Mouse (Mus musculus): Measurements from ENCODE around the gene Pemt. TPM values are rescaled to one million over a fixed set of nuclear protein-coding genes. Genes with fewer than 3 reads are reported as not detected.

Gene Pemt
- total and polyA plus RNA-seq, 2 experiments from 2014 or later, result 6.9 to 11.9 TPM

DNA sequence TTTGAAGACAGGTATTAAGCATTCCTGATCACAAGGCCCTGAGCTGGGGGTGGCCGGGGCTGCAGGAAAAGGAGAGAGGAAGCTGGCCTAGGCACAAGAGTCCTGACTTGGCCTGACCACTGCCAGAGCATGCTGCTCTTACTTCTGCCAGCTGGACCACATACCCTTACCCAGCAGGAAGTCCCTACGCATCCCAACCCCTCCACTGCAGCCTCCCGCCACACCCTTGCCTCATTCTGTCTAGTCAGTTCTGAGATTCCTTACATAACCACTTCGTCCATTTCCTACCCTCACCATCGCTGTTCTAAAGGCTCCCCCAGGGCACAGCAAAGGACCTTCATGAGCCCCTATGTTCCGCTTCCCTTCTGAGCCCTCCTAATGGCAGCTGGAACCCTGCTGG lies 12.0 kb downstream of the Pemt start:
- Histone ChIP-seq H3K27me3 (ENCODE audit: control insufficient read depth, insufficient read depth, low read length) (no peaks in the 10 kb centered on the region), H3K4me1 (ENCODE audit: control insufficient read depth, insufficient read depth) (no peaks in the 10 kb centered on the region), H3K27ac (ENCODE audit: low read depth) (no peak overlapping the region), H3K4me3 (ENCODE audit: low read depth, low read length) (no peak overlapping the region), H3K4me2 (ENCODE audit: low read depth, low read length) (no peak overlapping the region), H3K9ac (replicated peaks; ENCODE audit: low read depth, low read length) (no peak overlapping the region), H3K9me3 (replicated peaks; ENCODE audit: control insufficient read depth, low read length) (no peaks in the 10 kb centered on the region), H3K36me3 (replicated peaks; ENCODE audit: control insufficient read depth, insufficient read depth, low read length) (no peaks in the 10 kb centered on the region)
- WGBS, result 80% methylated on average over 6 of the region's 6 CpGs
- ATAC-seq (ENCODE audit: insufficient read depth, low read depth) (no peak), DNase-seq (ENCODE audit: low spot score) (no peak)
- TF ChIP-seq EP300 (IDR thresholded peaks at IDR 0.05; ENCODE audit: low read depth) (no peak), CTCF (IDR thresholded peaks at IDR 0.05; ENCODE audit: low read depth) (no peak)

GRCm38 (mm10) chr11:60032586-60033430 lies 13.5 kb downstream of the Pemt start:
- H3K27ac ChIP-seq (ENCODE audit: low read depth), result peak overlapping the region; percentile 40; the same call in 1 of the 2 replicates
- H3K4me3 ChIP-seq (ENCODE audit: low read depth, low read length), result no peak overlapping the region
- H3K4me2 ChIP-seq (ENCODE audit: low read depth, low read length), result no peak overlapping the region
- no peaks in the 10 kb centered on the region for H3K4me1 ChIP-seq (ENCODE audit: control insufficient read depth, insufficient read depth)
- no peak overlapping the region for H3K9ac ChIP-seq (replicated peaks; ENCODE audit: low read depth, low read length)
- ATAC-seq (ENCODE audit: insufficient read depth, low read depth), result no peak
- TF ChIP-seq EP300 (IDR thresholded peaks at IDR 0.05; ENCODE audit: low read depth), result no peak
- no peak for TF ChIP-seq CTCF (IDR thresholded peaks at IDR 0.05; ENCODE audit: low read depth)
- DNase-seq (ENCODE audit: low spot score), result no peak
- no peaks in the 10 kb centered on the region for H3K36me3 ChIP-seq (replicated peaks; ENCODE audit: control insufficient read depth, insufficient read depth, low read length)
- H3K27me3 ChIP-seq (ENCODE audit: control insufficient read depth, insufficient read depth, low read length), result no peaks in the 10 kb centered on the region
- WGBS, result 75% methylated on average over 6 of the region's 6 CpGs
- H3K9me3 ChIP-seq (replicated peaks; ENCODE audit: control insufficient read depth, low read length), result no peaks in the 10 kb centered on the region

DNA sequence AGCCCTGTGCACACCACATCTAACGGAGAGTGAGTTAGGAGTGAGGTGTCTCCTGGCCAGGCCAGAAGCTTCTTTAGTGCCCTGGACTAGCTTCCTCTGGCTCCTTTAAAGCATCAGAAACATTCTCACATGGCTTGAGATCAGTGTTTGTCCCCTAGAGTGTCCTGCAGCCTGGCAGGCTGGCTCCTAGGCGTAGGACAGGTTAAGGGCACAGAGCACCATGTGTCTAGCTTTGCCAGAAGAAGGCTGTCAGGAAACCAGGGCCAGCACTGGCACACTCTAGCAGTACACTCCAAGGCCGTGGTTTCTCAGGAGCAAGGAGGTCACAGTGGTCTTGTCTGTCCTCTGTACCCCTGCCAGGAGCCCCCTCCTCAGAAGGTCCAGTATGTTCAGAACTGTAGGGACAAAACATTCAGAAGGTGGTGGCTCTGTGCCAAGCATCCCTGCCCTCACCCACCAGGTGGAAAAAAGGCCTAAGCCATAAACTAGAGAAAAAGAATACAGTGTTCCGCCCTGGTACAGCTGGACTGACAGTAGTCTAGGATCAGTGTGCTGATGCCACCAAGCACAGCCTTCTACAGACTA lies 15.4 kb downstream of the Pemt start:
- H3K9ac ChIP-seq (replicated peaks; ENCODE audit: low read depth, low read length), result no peak overlapping the region
- H3K4me3 ChIP-seq (ENCODE audit: low read depth, low read length), result no peak overlapping the region
- H3K36me3 ChIP-seq (replicated peaks; ENCODE audit: control insufficient read depth, insufficient read depth, low read length), result no peaks in the 10 kb centered on the region
- TF ChIP-seq CTCF (IDR thresholded peaks at IDR 0.05; ENCODE audit: low read depth), result no peak
- no peak for TF ChIP-seq EP300 (IDR thresholded peaks at IDR 0.05; ENCODE audit: low read depth)
- H3K27ac ChIP-seq (ENCODE audit: low read depth), result no peak overlapping the region
- H3K9me3 ChIP-seq (replicated peaks; ENCODE audit: control insufficient read depth, low read length), result no peaks in the 10 kb centered on the region
- no peaks in the 10 kb centered on the region for H3K27me3 ChIP-seq (ENCODE audit: control insufficient read depth, insufficient read depth, low read length)
- H3K4me2 ChIP-seq (ENCODE audit: low read depth, low read length), result no peak overlapping the region
- H3K4me1 ChIP-seq (ENCODE audit: control insufficient read depth, insufficient read depth), result no peaks in the 10 kb centered on the region
- WGBS, result 85% methylated on average over 4 of the region's 4 CpGs
- ATAC-seq (ENCODE audit: insufficient read depth, low read depth) (no peak), DNase-seq (ENCODE audit: low spot score) (no peak)

- ATAC-seq (ENCODE audit: insufficient read depth, low read depth) (no peak), DNase-seq (ENCODE audit: low spot score) (no peak)
- Histone ChIP-seq H3K9me3 (replicated peaks; ENCODE audit: control insufficient read depth, low read length) (no peaks in the 10 kb centered on the region), H3K36me3 (replicated peaks; ENCODE audit: control insufficient read depth, insufficient read depth, low read length) (no peaks in the 10 kb centered on the region), H3K27me3 (ENCODE audit: control insufficient read depth, insufficient read depth, low read length) (no peaks in the 10 kb centered on the region), H3K4me3 (ENCODE audit: low read depth, low read length) (no peak overlapping the region), H3K4me1 (ENCODE audit: control insufficient read depth, insufficient read depth) (no peaks in the 10 kb centered on the region), H3K9ac (replicated peaks; ENCODE audit: low read depth, low read length) (no peak overlapping the region), H3K4me2 (ENCODE audit: low read depth, low read length) (no peak overlapping the region), H3K27ac (ENCODE audit: low read depth) (no peak overlapping the region)
- TF ChIP-seq EP300 (IDR thresholded peaks at IDR 0.05; ENCODE audit: low read depth) (no peak), CTCF (IDR thresholded peaks at IDR 0.05; ENCODE audit: low read depth) (no peak)
- WGBS, result 67% methylated on average over 9 of the region's 9 CpGs
These were observed 16.3 kb downstream of the Pemt start for GRCm38 (mm10) chr11:60029976-60030375.

GRCm38 (mm10) chr11:60027913-60028875 lies 18.1 kb downstream of the Pemt start:
- no peak overlapping the region for H3K4me3 ChIP-seq (ENCODE audit: low read depth, low read length)
- H3K4me2 ChIP-seq (ENCODE audit: low read depth, low read length), result no peak overlapping the region
- TF ChIP-seq EP300 (IDR thresholded peaks at IDR 0.05; ENCODE audit: low read depth), result no peak
- no peak for TF ChIP-seq CTCF (IDR thresholded peaks at IDR 0.05; ENCODE audit: low read depth)
- H3K27ac ChIP-seq (ENCODE audit: low read depth), result no peak overlapping the region
- no peaks in the 10 kb centered on the region for H3K9me3 ChIP-seq (replicated peaks; ENCODE audit: control insufficient read depth, low read length)
- no peak overlapping the region for H3K9ac ChIP-seq (replicated peaks; ENCODE audit: low read depth, low read length)
- no peaks in the 10 kb centered on the region for H3K4me1 ChIP-seq (ENCODE audit: control insufficient read depth, insufficient read depth)
- DNase-seq (ENCODE audit: low spot score), result no peak
- WGBS, result 53% methylated on average over 10 of the region's 10 CpGs
- ATAC-seq (ENCODE audit: insufficient read depth, low read depth), result no peak
- no peaks in the 10 kb centered on the region for H3K36me3 ChIP-seq (replicated peaks; ENCODE audit: control insufficient read depth, insufficient read depth, low read length)
- no peaks in the 10 kb centered on the region for H3K27me3 ChIP-seq (ENCODE audit: control insufficient read depth, insufficient read depth, low read length)

Measured in heart, postnatal 0 days (tissue).